Mouse (Mus musculus) erythroblast, embryonic 14.5 days (primary cell): ENCODE measurements around the gene B4galt5.

Source experiments
- GATA1 ChIP-seq: IDR thresholded peaks from 2 replicates; pipeline ENCODE4 v1.6.1; 2012; ENCODE audit warnings: low read length, inconsistent platforms, mixed read lengths
- TAL1 ChIP-seq: IDR thresholded peaks from 3 replicates; pipeline ENCODE4 v1.6.1; 2012; ENCODE audit warnings: low read length, inconsistent platforms, mixed read lengths

DNA sequence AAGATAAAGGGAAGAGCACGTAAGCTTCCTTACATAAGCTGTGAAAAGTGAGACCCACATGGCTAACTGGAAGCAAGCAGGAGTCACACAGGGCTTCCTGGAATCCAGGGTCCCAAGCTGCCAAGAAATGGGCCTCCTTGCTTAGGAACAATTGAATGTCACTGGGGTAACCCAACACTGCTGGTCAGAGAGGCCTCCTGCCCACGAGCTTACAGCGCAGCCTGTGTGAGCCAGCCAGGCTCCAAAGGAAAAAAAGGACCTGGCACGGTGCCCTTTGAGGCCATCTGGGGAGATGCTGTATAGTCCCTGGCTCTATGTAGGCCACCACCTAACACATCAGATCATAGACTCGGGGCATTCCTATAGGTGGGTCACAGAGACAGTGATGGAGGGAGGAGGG is 24.3 kb upstream of the B4galt5 start:
- no peak for TF ChIP-seq GATA1
- no peak for TF ChIP-seq TAL1
